Mouse (Mus musculus): ENCODE data around the gene Cabp1. TPM values are rescaled to one million over a fixed set of nuclear protein-coding genes. Genes with fewer than 3 reads are reported as not detected.

Gene Cabp1
- polyA plus RNA-seq, 1 experiment from 2014 or later, result not detected

DNA sequence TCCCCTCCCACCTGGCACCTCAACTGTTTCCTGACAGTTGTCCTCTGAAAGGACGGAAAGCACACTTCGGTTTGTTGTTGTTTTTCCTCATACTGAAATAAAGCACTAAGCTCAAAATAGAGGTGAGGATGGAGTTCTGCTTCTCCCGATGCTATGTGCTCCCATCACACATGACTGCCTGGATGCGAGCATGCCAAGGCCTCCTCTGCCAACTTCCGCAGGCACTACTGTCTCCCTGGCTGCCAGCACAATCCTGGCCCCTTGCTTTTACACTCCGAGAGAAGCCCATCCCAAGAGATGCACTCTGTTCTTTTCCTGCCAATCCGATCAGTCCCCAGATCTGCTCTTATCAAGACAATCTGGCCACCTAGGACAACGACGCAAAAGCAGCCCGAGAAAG, 50.6 kb downstream of the Cabp1 start:
- Histone ChIP-seq H3K4me3 (ENCODE audit: inconsistent target) (no peak overlapping the region), H3K36me3 (ENCODE audit: inconsistent target) (peaks cover 20% of the 10 kb centered on the region; the same call in 1 of the 2 replicates), H3K79me2 (ENCODE audit: inconsistent target) (no peaks in the 10 kb centered on the region), H3K27ac (no peak overlapping the region)
- WGBS (ENCODE audit: missing documents), result 84% methylated on average over 10 of the region's 10 CpGs

GRCm38 (mm10) chr5:115142166-115142697, 51.9 kb downstream of the Cabp1 start:
- Histone ChIP-seq H3K4me3 (ENCODE audit: inconsistent target) (no peak overlapping the region), H3K36me3 (ENCODE audit: inconsistent target) (peaks cover 7% of the 10 kb centered on the region; the same call in 1 of the 2 replicates)
- WGBS (ENCODE audit: missing documents), result 93% methylated on average over 8 of the region's 9 CpGs

GRCm38 (mm10) chr5:115140726-115141125, 53.5 kb downstream of the Cabp1 start:
- no peak overlapping the region for H3K4me3 ChIP-seq (ENCODE audit: inconsistent target)
- WGBS (ENCODE audit: missing documents), result 96% methylated on average over 3 of the region's 3 CpGs
- H3K27ac ChIP-seq, result no peak overlapping the region
- no peaks in the 10 kb centered on the region for H3K79me2 ChIP-seq (ENCODE audit: inconsistent target)
- no peaks in the 10 kb centered on the region for H3K36me3 ChIP-seq (ENCODE audit: inconsistent target)

More at GRCm38 (mm10) chr5:115142166-115142697, 51.9 kb downstream of the Cabp1 start:
- Histone ChIP-seq H3K27ac (no peak overlapping the region), H3K79me2 (ENCODE audit: inconsistent target) (no peaks in the 10 kb centered on the region)

DNA sequence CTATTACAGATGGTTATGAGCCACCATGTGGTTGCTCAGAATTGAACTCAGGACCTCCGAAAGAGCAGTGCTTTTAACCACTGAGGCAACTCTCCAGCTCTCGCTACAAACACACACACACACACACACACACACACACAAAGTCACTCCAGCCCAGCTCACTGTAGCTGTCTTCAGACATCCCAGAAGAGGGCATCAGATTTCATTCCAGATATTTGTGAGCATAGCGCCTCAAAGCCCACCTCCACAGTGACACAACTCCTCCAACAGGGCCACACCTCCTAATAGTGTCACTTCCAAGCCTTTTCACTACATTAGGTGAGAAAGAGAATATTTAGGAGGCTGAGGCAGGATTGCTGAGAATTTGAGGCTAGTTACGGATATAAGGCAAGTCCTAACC, 55.1 kb downstream of the Cabp1 start:
- no peaks in the 10 kb centered on the region for H3K36me3 ChIP-seq (ENCODE audit: inconsistent target)
- H3K79me2 ChIP-seq (ENCODE audit: inconsistent target), result no peaks in the 10 kb centered on the region
- 91% methylated on average over 4 of the region's 4 CpGs for WGBS (ENCODE audit: missing documents)
- H3K27ac ChIP-seq, result no peak overlapping the region
- no peak overlapping the region for H3K4me3 ChIP-seq (ENCODE audit: inconsistent target)

DNA sequence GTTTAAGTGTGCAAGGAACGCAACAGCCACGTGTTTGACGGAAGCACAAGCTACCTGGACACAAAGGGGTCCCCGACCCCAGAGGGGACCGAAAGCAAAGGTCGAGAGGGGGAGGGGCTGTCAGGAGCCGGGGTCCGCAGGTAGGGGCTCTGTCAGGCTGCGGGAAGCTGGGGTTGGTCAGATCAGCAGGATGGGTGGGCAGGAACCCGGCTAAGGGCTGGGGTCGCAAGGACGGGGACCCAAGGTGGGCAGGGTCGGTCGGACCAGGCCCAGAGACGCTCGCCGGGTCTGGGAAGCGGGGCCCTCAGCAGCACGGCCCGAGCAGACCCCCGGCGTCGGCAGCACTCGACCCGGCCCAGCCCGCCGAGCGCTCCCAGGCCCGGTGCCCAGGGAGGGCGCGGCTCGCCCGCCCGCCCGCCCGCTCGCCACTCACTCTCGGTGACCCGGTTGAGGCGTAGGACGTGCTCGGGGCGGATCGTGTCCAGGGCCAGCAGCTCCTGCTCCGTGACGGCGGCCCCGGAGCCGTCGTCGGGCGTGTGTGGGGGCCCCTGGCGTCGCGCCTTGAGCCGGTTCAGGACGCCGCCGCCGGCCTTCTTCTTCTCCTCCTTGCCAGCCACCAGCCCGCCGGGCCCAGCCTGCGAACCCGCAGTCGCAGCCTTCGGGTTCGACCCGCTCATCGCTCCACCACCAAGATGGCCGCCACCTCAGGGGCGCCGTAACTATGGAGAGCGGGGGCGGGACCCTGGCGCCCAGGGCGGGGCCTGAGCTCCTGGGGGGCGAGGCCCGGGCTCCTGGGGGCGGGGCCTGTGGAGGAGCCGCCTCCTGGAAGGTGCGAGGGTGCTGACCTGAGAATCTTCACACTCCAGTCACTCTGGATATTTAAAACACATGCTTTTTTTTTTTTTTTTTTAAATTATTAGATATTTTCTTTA, 59.7 kb downstream of the Cabp1 start, which contains the start of gene Unc119b:
Unc119b (minus strand) TSS at position 742 of the 932 bp plus-strand sequence.
- H3K27ac ChIP-seq, result no peak within 1 kb of the TSS
- H3K36me3 ChIP-seq (ENCODE audit: inconsistent target), result no peaks in the 10 kb centered on the region
- H3K79me2 ChIP-seq (ENCODE audit: inconsistent target), result no peaks in the 10 kb centered on the region
- H3K4me3 ChIP-seq (ENCODE audit: inconsistent target), result peak within 1 kb of the TSS; percentile 28; the same call in 1 of the 2 replicates
- 2% methylated on average over 50 of the region's 81 CpGs for WGBS (ENCODE audit: missing documents)

DNA sequence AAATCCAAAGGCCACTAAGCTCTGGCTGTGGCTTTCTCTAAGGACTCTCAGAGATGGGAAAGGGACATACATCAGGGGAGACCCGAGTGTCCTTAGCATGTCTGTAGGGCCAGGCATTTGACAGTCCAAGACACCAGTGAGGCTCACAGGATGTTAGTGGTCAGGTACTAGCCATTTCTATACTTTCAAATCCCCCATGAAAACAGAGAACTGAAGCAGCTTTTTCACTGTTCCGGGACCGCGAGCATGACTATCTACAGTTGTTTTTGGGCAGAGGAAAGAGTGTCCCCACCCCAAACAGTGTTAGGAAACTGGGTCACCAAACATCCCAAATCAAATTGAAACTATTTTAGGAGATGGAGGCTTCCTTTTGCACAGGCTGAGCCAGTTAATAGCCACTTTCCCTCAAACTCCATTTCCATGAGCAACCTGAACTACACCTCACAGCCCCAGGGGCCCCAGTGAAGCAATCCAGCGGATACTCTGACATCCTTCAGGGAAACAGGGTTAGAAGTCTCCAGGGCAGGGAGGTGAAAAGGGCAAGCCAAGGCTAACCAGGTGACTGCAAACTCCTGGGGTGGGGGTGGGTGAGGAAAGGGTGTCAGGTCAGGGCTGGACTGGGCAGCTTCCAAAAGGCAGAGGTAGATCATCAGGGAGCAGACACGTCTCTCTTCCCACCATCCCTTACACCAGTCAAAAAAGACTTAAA, 60.7 kb downstream of the Cabp1 start:
- no peaks in the 10 kb centered on the region for H3K79me2 ChIP-seq (ENCODE audit: inconsistent target)
- H3K27ac ChIP-seq, result no peak overlapping the region
- 34% methylated on average over 6 of the region's 6 CpGs for WGBS (ENCODE audit: missing documents)
- H3K36me3 ChIP-seq (ENCODE audit: inconsistent target), result no peaks in the 10 kb centered on the region
- peak overlapping the region; percentile 28; the same call in 1 of the 2 replicates for H3K4me3 ChIP-seq (ENCODE audit: inconsistent target)

GRCm38 (mm10) chr5:115132465-115132864, 61.7 kb downstream of the Cabp1 start:
- Histone ChIP-seq H3K27ac (no peak overlapping the region), H3K4me3 (ENCODE audit: inconsistent target) (no peak overlapping the region), H3K36me3 (ENCODE audit: inconsistent target) (no peaks in the 10 kb centered on the region), H3K79me2 (ENCODE audit: inconsistent target) (no peaks in the 10 kb centered on the region)
- WGBS (ENCODE audit: missing documents), result 93% methylated on average over 8 of the region's 8 CpGs

GRCm38 (mm10) chr5:115129328-115129727, 64.9 kb downstream of the Cabp1 start:
- Histone ChIP-seq H3K27ac (no peak overlapping the region), H3K36me3 (ENCODE audit: inconsistent target) (no peaks in the 10 kb centered on the region), H3K79me2 (ENCODE audit: inconsistent target) (no peaks in the 10 kb centered on the region), H3K4me3 (ENCODE audit: inconsistent target) (no peak overlapping the region)
- WGBS (ENCODE audit: missing documents), result 98% methylated on average over 6 of the region's 6 CpGs

GRCm38 (mm10) chr5:115127421-115128179, 66.6 kb downstream of the Cabp1 start:
- Histone ChIP-seq H3K4me3 (ENCODE audit: inconsistent target) (no peak overlapping the region), H3K36me3 (ENCODE audit: inconsistent target) (no peaks in the 10 kb centered on the region), H3K27ac (no peak overlapping the region), H3K79me2 (ENCODE audit: inconsistent target) (no peaks in the 10 kb centered on the region)
- WGBS (ENCODE audit: missing documents), result 95% methylated on average over 19 of the region's 22 CpGs

GRCm38 (mm10) chr5:115126578-115127312, 67.4 kb downstream of the Cabp1 start:
- Histone ChIP-seq H3K36me3 (ENCODE audit: inconsistent target) (no peaks in the 10 kb centered on the region), H3K4me3 (ENCODE audit: inconsistent target) (no peak overlapping the region), H3K27ac (no peak overlapping the region), H3K79me2 (ENCODE audit: inconsistent target) (no peaks in the 10 kb centered on the region)
- 84% methylated on average over 27 of the region's 28 CpGs for WGBS (ENCODE audit: missing documents)

DNA sequence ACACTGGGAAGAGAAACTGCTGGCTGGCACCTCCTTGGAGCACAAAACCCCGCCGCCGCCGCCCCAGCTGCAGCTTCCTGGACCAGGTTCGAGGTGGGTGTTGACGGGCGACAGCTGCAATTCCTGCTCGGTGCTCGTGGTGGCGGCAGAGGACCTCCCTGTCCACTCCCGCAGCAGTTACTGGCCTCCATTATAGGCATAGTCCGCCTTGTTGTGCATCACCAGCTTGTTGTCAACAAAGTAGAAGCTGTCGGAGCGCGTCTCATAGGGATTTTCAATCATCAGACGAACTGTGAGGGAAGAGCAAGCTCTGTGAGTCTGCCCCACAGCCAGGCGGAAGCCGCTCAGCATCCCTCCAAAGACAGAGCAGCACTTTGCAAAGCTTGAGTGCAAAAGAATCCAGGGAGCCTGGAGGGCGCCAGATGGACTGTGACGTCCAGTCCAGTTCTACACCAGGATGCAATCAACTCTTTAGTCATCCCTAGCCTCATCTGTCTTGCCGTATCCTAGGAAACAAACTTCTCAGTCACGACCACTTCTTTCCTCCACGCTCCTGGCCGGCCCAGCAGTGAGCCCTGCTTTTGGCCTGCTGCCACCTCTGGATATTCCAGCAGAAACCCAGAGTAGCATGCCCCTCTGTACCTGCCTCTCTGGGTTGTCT, 68.8 kb downstream of the Cabp1 start:
- 36% methylated on average over 24 of the region's 24 CpGs for WGBS (ENCODE audit: missing documents)
- H3K27ac ChIP-seq, result no peak overlapping the region
- no peaks in the 10 kb centered on the region for H3K36me3 ChIP-seq (ENCODE audit: inconsistent target)
- H3K79me2 ChIP-seq (ENCODE audit: inconsistent target), result no peaks in the 10 kb centered on the region
- no peak overlapping the region for H3K4me3 ChIP-seq (ENCODE audit: inconsistent target)

- Histone ChIP-seq H3K27ac (no peak overlapping the region), H3K36me3 (ENCODE audit: inconsistent target) (no peaks in the 10 kb centered on the region), H3K4me3 (ENCODE audit: inconsistent target) (no peak overlapping the region), H3K79me2 (ENCODE audit: inconsistent target) (no peaks in the 10 kb centered on the region)
- 96% methylated on average over 6 of the region's 6 CpGs for WGBS (ENCODE audit: missing documents)
Observed at GRCm38 (mm10) chr5:115124690-115125089, 69.5 kb downstream of the Cabp1 start.

GRCm38 (mm10) chr5:115120978-115121377, 73.2 kb downstream of the Cabp1 start:
- no peak overlapping the region for H3K27ac ChIP-seq
- H3K36me3 ChIP-seq (ENCODE audit: inconsistent target), result no peaks in the 10 kb centered on the region; the same call in 1 of the 2 replicates
- H3K79me2 ChIP-seq (ENCODE audit: inconsistent target), result peaks cover 14% of the 10 kb centered on the region; the same call in 1 of the 2 replicates
- H3K4me3 ChIP-seq (ENCODE audit: inconsistent target), result no peak overlapping the region
- 97% methylated on average over 5 of the region's 5 CpGs for WGBS (ENCODE audit: missing documents)
